Mouse (Mus musculus) brain, embryonic 14.5 days (tissue): Measurements from ENCODE around the gene Nid1.

Experiments
- CTCF ChIP-seq: fragments of 200-500 bp; IDR thresholded peaks from 2 replicates; pipeline ENCODE4 v1.5.1; 2012; ENCODE audit warnings: inconsistent platforms, mild to moderate bottlenecking, moderate library complexity, borderline replicate concordance; ENCODE audit not compliant: insufficient read depth, insufficient read length; ENCODE audit errors: extremely low read depth
- POLR2A ChIP-seq: fragments of 200-500 bp; IDR thresholded peaks from 2 replicates; pipeline ENCODE4 v1.6.1; 2012; ENCODE audit warnings: mild to moderate bottlenecking, inconsistent platforms, borderline replicate concordance; ENCODE audit not compliant: poor library complexity, insufficient read depth, insufficient read length, severe bottlenecking; ENCODE audit errors: extremely low read depth

DNA sequence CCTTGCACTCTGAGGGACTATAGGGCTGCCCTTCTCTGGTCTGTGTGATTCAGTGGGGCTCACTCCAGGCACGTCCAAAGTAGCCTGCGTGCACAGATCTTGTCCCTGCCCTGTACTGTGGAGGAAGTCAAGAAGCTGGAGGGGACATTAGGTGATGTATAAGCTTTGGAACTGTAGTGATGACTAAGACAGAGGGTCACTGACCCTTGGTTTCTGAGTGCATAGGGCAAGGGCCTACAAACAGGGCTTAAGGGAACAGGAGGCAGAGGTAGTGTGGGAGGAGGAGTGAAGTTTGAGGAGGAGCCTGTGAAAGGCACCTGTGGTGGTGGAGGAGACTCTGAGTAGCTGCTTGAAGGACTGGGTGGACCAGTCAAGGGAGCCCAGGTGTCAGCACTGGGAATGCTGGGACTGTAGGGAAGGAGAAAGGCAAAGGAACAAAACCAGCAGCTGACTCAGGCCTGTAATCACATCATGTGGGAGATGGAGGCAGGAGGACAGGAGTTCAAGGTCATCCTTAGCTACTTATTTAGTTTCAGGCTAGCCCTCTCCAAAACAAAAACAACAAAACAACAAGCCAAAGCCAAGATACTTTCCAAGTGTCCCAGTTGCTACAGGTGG is 23.3 kb downstream of the Nid1 start:
- TF ChIP-seq CTCF (no peak), POLR2A (no peak)
